Mouse (Mus musculus): ENCODE measurements around the gene Olfr981. TPM values are rescaled to one million over a fixed set of nuclear protein-coding genes. Genes with fewer than 3 reads are reported as not detected.

The Olfr981 gene
- polyA plus RNA-seq (2017; shearing (Covaris generic)), result under 1 TPM; 0.06 to 0.17 TPM

DNA sequence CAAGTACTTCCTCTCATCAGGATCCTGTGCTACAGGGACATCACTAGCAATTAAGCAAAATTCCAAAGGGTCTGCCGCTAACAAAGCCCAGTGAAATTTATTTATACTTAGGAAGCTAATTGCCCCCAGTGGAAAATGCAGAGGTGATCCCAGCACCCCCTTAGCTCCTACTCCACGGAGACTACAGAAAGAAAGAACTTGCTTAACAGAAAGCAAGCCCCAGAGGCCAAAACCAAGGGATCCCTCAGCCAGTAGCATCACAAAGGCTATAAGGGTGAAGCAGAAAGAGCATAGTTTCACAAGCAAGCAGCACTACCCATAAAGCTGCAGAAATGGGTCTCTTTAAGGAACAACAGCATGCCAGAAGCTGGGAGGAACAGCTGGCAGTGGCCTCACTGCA, at the start of gene Olfr981:
Gene Olfr981 (plus strand): TSS at position 301 of the 400 bp plus-strand sequence.

DNA sequence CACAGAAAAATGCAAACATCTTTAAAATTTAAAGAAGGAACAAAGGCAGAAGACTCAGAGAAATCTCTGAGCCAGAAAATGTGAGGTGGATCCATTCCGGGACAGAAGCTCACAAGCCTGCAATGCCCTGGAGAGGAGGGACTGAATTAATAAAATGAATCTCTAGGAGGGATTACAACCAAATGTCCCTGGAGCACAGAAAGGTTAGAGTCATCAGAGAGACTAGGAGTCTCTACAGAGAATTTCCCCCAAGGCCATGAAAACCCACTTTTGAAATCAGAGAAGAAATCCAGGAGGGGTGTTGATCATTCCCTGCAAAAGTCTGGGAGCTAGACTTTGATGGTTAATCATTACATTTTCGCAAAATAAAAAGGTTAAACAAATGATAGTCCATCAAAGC, 29.5 kb upstream of the Olfr981 start, which contains the start of gene Olfr978:
Gene Olfr978 (plus strand): TSS at position 301 of the 400 bp plus-strand sequence.

DNA sequence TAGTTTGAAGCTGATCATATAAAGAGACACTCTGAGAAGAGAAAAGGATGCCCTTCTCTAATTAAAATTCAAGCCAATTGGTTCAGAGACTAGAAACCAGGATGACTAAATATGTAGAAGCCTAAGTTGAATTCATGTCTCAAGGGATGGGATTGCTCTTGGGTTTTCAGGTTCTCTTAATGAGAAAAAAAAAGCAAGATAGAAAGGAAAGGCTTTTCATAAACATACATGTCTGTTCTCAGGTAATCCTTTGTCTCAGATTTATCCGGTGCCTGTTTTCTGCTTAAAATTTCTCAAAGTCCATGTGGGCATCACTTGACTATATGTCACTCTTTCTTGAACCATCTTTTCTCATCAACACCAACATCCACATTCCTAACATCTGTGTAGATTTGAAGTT, 17.9 kb upstream of the Olfr981 start, which contains the start of gene Olfr979:
Gene Olfr979 (minus strand): TSS at position 101 of the 400 bp plus-strand sequence.

DNA sequence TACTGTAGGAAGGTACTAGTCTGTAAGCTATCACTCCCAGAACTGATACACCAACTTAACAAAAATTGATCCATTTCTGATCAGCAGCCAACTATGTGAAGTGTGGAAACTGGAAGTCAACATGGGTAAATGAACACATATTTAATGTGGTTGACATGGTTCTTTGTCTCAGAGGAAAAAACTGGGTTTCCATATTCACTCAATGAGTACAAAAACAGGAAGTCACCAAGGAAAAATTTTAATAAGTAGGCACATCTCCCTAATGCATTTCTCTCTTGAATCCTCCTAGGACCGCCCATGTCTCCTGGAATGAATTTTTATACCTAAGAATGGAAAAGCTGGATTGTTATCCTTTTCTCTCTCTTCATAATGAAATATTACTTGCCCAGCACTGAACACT, 11.8 kb upstream of the Olfr981 start, which contains the start of gene Olfr980:
Gene Olfr980 (minus strand): TSS at position 101 of the 400 bp plus-strand sequence.

DNA sequence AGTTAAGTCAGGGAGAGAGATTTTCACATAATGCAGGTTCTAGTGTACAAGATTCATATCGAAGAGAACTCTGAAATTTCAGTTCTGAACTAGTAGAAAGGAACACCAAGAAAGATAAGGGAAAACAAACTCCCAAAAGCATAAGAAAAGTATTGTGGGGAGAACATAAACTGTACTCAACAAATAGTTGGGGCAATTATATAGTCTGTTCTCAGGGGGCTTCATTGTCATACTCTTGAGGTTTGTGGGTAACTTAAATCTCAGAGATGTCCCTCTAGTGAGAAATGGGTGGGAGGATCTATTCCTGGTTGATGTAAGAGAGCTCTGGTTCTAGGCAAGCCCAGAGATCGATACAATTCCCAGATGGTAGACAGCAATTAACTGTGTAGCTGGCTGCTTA, 52.3 kb downstream of the Olfr981 start, which contains the start of gene Olfr982:
Gene Olfr982 (plus strand): TSS at position 301 of the 400 bp plus-strand sequence.

Other genes with a start within 250 kb of the Olfr981 start
- gene Olfr968, start 238.2 kb upstream of the Olfr981 start, polyA plus RNA-seq (2017; shearing (Covaris generic)), result not detected
- 1 to 10 TPM in 1 of 2 experiments, under 1 TPM in 1; 0.10 to 1.1 TPM for gene Olfr969, start 230.5 kb upstream of the Olfr981 start, polyA plus RNA-seq (2017; shearing (Covaris generic))
- gene Olfr970, start 212.6 kb upstream of the Olfr981 start, polyA plus RNA-seq (2017; shearing (Covaris generic)), result under 1 TPM; 0.13 to 0.45 TPM
- under 1 TPM in 1 of 2 experiments, not detected in 1; 0.23 TPM for gene Olfr971, start 184.6 kb upstream of the Olfr981 start, polyA plus RNA-seq (2017; shearing (Covaris generic))
- gene Olfr972, start 155.0 kb upstream of the Olfr981 start, polyA plus RNA-seq (2017; shearing (Covaris generic)), result not detected
- gene Olfr229, start 114.1 kb upstream of the Olfr981 start, polyA plus RNA-seq (2017; shearing (Covaris generic)), result not detected
- under 1 TPM in 1 of 2 experiments, not detected in 1; 0.38 TPM for gene Olfr974, start 84.0 kb upstream of the Olfr981 start, polyA plus RNA-seq (2017; shearing (Covaris generic))
- gene Olfr975, start 69.4 kb upstream of the Olfr981 start, polyA plus RNA-seq (2017; shearing (Covaris generic)), result not detected
- gene Olfr976, start 60.3 kb upstream of the Olfr981 start, polyA plus RNA-seq (2017; shearing (Covaris generic)), result not detected
- gene Olfr978, start 29.4 kb upstream of the Olfr981 start, polyA plus RNA-seq (2017; shearing (Covaris generic)), result under 1 TPM in 1 of 2 experiments, not detected in 1; 0.37 TPM
- gene Olfr979, start 18.0 kb upstream of the Olfr981 start, polyA plus RNA-seq (2017; shearing (Covaris generic)), result not detected
- not detected for gene Olfr980, start 11.9 kb upstream of the Olfr981 start, polyA plus RNA-seq (2017; shearing (Covaris generic))
- under 1 TPM; 0.24 to 0.27 TPM for gene Olfr982, start 52.4 kb downstream of the Olfr981 start, polyA plus RNA-seq (2017; shearing (Covaris generic))
- not detected for gene Olfr983, start 72.1 kb downstream of the Olfr981 start, polyA plus RNA-seq (2017; shearing (Covaris generic))
- under 1 TPM in 1 of 2 experiments, not detected in 1; 0.15 TPM for gene Olfr984, start 92.7 kb downstream of the Olfr981 start, polyA plus RNA-seq (2017; shearing (Covaris generic))
- not detected for gene Olfr985, start 108.7 kb downstream of the Olfr981 start, polyA plus RNA-seq (2017; shearing (Covaris generic))
- not detected for gene Tmem225, start 126.7 kb downstream of the Olfr981 start, polyA plus RNA-seq (2017; shearing (Covaris generic))
- under 1 TPM in 1 of 2 experiments, not detected in 1; 0.54 TPM for gene Olfr986, start 159.5 kb downstream of the Olfr981 start, polyA plus RNA-seq (2017; shearing (Covaris generic))
- 1 to 10 TPM; 2.9 TPM for gene Zfp202, start 170.9 kb downstream of the Olfr981 start, polyA plus RNA-seq (2017; shearing (Covaris generic))
- gene Scn3b, start 247.8 kb downstream of the Olfr981 start, polyA plus RNA-seq (2017; shearing (Covaris generic)), result under 1 TPM in 1 of 2 experiments, not detected in 1; 0.69 TPM